Mouse (Mus musculus) intestine, embryonic 15.5 days (tissue): ENCODE measurements around the gene Hmx3. TPM values are rescaled to one million over a fixed set of nuclear protein-coding genes. Genes with fewer than 3 reads are reported as not detected.

Experiments
- ATAC-seq: fragments of 200-750 bp; cut with Nextera tagmentation; 2 replicates; pipeline ENCODE4 v1.8.0; 2017; ENCODE audit warnings: moderate TSS enrichment, moderate library complexity
- H3K27ac ChIP-seq: fragments of 300-500 bp; sonication (generic); 2 replicates; pipeline ENCODE4 v1.5.1; 2015; ENCODE audit warnings: mild to moderate bottlenecking, inconsistent platforms
- H3K27me3 ChIP-seq: fragments of 300-500 bp; sonication (generic); replicated peaks from 2 replicates; pipeline ENCODE4 v1.6.1; 2015; ENCODE audit warnings: inconsistent platforms
- H3K36me3 ChIP-seq: fragments of 300-500 bp; sonication (generic); 2 replicates; pipeline ENCODE4 v1.6.1; 2015; ENCODE audit warnings: inconsistent platforms
- H3K4me1 ChIP-seq: fragments of 300-500 bp; sonication (generic); replicated peaks from 2 replicates; pipeline ENCODE4 v1.6.1; 2015; ENCODE audit warnings: inconsistent platforms
- H3K4me2 ChIP-seq: fragments of 300-500 bp; sonication (generic); replicated peaks from 2 replicates; pipeline ENCODE4 v1.6.1; 2015; ENCODE audit warnings: mild to moderate bottlenecking, inconsistent platforms
- H3K4me3 ChIP-seq: fragments of 300-500 bp; sonication (generic); replicated peaks from 2 replicates; pipeline ENCODE4 v1.5.1; 2015; ENCODE audit warnings: inconsistent platforms
- H3K9ac ChIP-seq: fragments of 300-500 bp; sonication (generic); 2 replicates; pipeline ENCODE4 v1.6.1; 2015; ENCODE audit warnings: inconsistent platforms
- H3K9me3 ChIP-seq: fragments of 300-500 bp; sonication (generic); 2 replicates; pipeline ENCODE4 v1.6.1; 2016; ENCODE audit warnings: inconsistent platforms
- WGBS: fragments of 180-500 bp; shearing (Covaris S2); methylation state at CpG from one replicate; pipeline ENCODE4 v1.1.7; 2015; 5-methylcytosine and 5-hydroxymethylcytosine counted together
- polyA plus RNA-seq: library from polyadenylated mRNA; unstranded; fragments of >200 nt; fragmentation: Nextera tagmentation; extraction: Ambion mirVana; gene quantifications from 2 replicates; pipeline ENCODE4 v1.2.1, GENCODE M21; 2015

Hmx3 gene
- polyA plus RNA-seq, 1 experiment from 2014 or later, result 1.9 TPM

- Histone ChIP-seq H3K9me3 (no peaks in the 10 kb centered on the region), H3K4me1 (no peaks in the 10 kb centered on the region), H3K4me3 (no peak overlapping the region), H3K27me3 (no peaks in the 10 kb centered on the region), H3K27ac (no peak overlapping the region), H3K36me3 (peaks cover 17% of the 10 kb centered on the region), H3K9ac (no peak overlapping the region), H3K4me2 (no peak overlapping the region)
- 78% methylated on average over 6 of the region's 6 CpGs for WGBS
- ATAC-seq, result no peak
Measured at GRCm38 (mm10) chr7:131575246-131575645, 32.6 kb downstream of the Hmx3 start.

GRCm38 (mm10) chr7:131582178-131582577 is 39.5 kb downstream of the Hmx3 start:
- Histone ChIP-seq H3K4me1 (no peaks in the 10 kb centered on the region), H3K4me2 (no peak overlapping the region), H3K4me3 (no peak overlapping the region), H3K9me3 (no peaks in the 10 kb centered on the region), H3K27me3 (no peaks in the 10 kb centered on the region), H3K36me3 (no peaks in the 10 kb centered on the region), H3K9ac (no peak overlapping the region), H3K27ac (no peak overlapping the region)
- no peak for ATAC-seq
- WGBS, result 44% methylated on average over 9 of the region's 9 CpGs

- Histone ChIP-seq H3K4me1 (no peaks in the 10 kb centered on the region), H3K9me3 (no peaks in the 10 kb centered on the region), H3K4me2 (no peak overlapping the region), H3K9ac (no peak overlapping the region), H3K27me3 (no peaks in the 10 kb centered on the region), H3K27ac (no peak overlapping the region), H3K4me3 (no peak overlapping the region), H3K36me3 (no peaks in the 10 kb centered on the region)
- no peak for ATAC-seq
- 83% methylated on average over 5 of the region's 5 CpGs for WGBS
Measured at GRCm38 (mm10) chr7:131585551-131585950, 42.9 kb downstream of the Hmx3 start.

Other genes starting within 250 kb of the Hmx3 start
- gene Cuzd1, start 220.6 kb upstream of the Hmx3 start, polyA plus RNA-seq, result 0.26 and 0.53 TPM in 2 replicates
- gene Fam24b, start 213.4 kb upstream of the Hmx3 start, polyA plus RNA-seq, result not detected in 2 replicates
- not detected in 2 replicates for gene Fam24a, start 209.0 kb upstream of the Hmx3 start, polyA plus RNA-seq
- 18.4 and 19.2 TPM in 2 replicates for gene 2310057M21Rik, start 180.1 kb upstream of the Hmx3 start, polyA plus RNA-seq
- 71.2 and 75.7 TPM in 2 replicates for gene Pstk, start 171.7 kb upstream of the Hmx3 start, polyA plus RNA-seq
- 10.0 and 10.8 TPM in 2 replicates for gene Ikzf5, start 132.3 kb upstream of the Hmx3 start, polyA plus RNA-seq
- 69.0 and 84.8 TPM in 2 replicates for gene Acadsb, start 132.3 kb upstream of the Hmx3 start, polyA plus RNA-seq
- 0.97 and 1.1 TPM in 2 replicates for gene Hmx2, start 5.9 kb downstream of the Hmx3 start, polyA plus RNA-seq
- 187 and 188 TPM in 2 replicates for gene Bub3, start 17.4 kb downstream of the Hmx3 start, polyA plus RNA-seq